8 mouse cellular contexts compared by ENCODE assay signal in the genomic region with DNA sequence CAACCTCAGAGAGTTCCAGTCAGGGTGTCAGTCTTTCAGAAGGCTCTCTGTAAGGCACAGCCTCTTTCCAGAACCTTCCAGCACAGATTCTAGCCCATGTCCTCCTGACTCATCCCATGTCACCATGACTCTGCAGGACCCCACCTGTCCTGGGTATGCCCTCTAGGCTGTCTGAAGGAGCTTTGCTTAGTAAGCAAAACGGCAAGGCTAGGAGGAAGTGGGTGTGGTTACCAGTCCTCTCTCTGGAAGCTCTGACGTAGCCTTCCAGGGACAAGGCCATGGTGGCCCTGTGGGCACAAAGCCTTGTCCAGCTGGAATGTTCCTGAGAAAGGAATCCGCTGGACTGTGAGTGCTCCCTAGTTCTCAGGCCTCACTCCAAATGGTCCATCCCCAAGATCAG. TPM values are rescaled to one million over a fixed set of nuclear protein-coding genes. Genes with fewer than 3 reads are reported as not detected.
A peak's percentile ranks its signal among the peaks of the same experiment; 100 is the strongest.
DNase-seq lines count a peak whose midpoint lies in the region; ATAC-seq and TF ChIP-seq lines count a peak whose summit lies in the region.

No protein-coding gene starts in this region.

- DNase-seq in thymus, postnatal 0 days (ENCODE audit: low spot score) = peak; percentile 39
- no peak for DNase-seq in thymus, postnatal 4 days
- DNase-seq in thymus, postnatal 25 days = peak; percentile 18
- no peak for DNase-seq in embryo, embryonic 10 days (ENCODE audit: low spot score)
- DNase-seq in layer of hippocampus, adult 8-10 months (ENCODE audit: low spot score in 2 of 2) = no peak
- no peak for DNase-seq in midbrain, postnatal 0 days (ENCODE audit: low spot score)

- no peak for TF ChIP-seq CTCF in midbrain, postnatal 0 days (IDR thresholded peaks at IDR 0.05)

- no peak overlapping the region for H3K4me3 ChIP-seq in heart, embryonic 13.5 days
- H3K4me3 ChIP-seq in liver, embryonic 12.5 days = no peak overlapping the region
- no peak overlapping the region for H3K4me3 ChIP-seq in midbrain, postnatal 0 days (ENCODE audit: low read depth, low read length)

- no peak overlapping the region for H3K27ac ChIP-seq in heart, embryonic 13.5 days (replicated peaks)
- H3K27ac ChIP-seq in liver, embryonic 12.5 days = peak overlapping the region; percentile 68
- no peak overlapping the region for H3K27ac ChIP-seq in midbrain, postnatal 0 days (ENCODE audit: low read depth, low read length)

- H3K27me3 ChIP-seq in heart, embryonic 13.5 days (replicated peaks) = no peaks in the 10 kb centered on the region
- no peaks in the 10 kb centered on the region for H3K27me3 ChIP-seq in liver, embryonic 12.5 days (replicated peaks)
- H3K27me3 ChIP-seq in midbrain, postnatal 0 days (ENCODE audit: insufficient read depth, low read length) = no peaks in the 10 kb centered on the region

- no peak overlapping the region for H3K4me2 ChIP-seq in heart, embryonic 13.5 days
- H3K4me2 ChIP-seq in liver, embryonic 12.5 days = no peak overlapping the region
- no peak overlapping the region for H3K4me2 ChIP-seq in midbrain, postnatal 0 days (ENCODE audit: low read depth, low read length, poor library complexity, severe bottlenecking)

- no peaks in the 10 kb centered on the region for H3K36me3 ChIP-seq in heart, embryonic 13.5 days
- no peaks in the 10 kb centered on the region for H3K36me3 ChIP-seq in liver, embryonic 12.5 days
- no peaks in the 10 kb centered on the region for H3K36me3 ChIP-seq in midbrain, postnatal 0 days (ENCODE audit: insufficient read depth, low read length)

- ATAC-seq in heart, embryonic 13.5 days (ENCODE audit: extremely low read depth, insufficient number of reproducible peaks, low FRiP score, low TSS enrichment) = peak; percentile 71; the same call in 1 of the 2 replicates
- peak; percentile 85 for ATAC-seq in liver, embryonic 12.5 days
- ATAC-seq in midbrain, postnatal 0 days (ENCODE audit: low FRiP score) = no peak

- H3K4me1 ChIP-seq in heart, embryonic 13.5 days = peaks cover 24% of the 10 kb centered on the region
- peaks cover 67% of the 10 kb centered on the region for H3K4me1 ChIP-seq in liver, embryonic 12.5 days
- no peaks in the 10 kb centered on the region for H3K4me1 ChIP-seq in midbrain, postnatal 0 days (ENCODE audit: insufficient read depth, low read length)

- no peak overlapping the region for H3K9ac ChIP-seq in heart, embryonic 13.5 days
- H3K9ac ChIP-seq in liver, embryonic 12.5 days = no peak overlapping the region; the same call in 1 of the 2 replicates
- H3K9ac ChIP-seq in midbrain, postnatal 0 days (replicated peaks; ENCODE audit: low read length, poor library complexity, severe bottlenecking) = no peak overlapping the region

- WGBS in heart, embryonic 13.5 days = 41% methylated on average over 3 of the region's 3 CpGs
- 28% methylated on average over 3 of the region's 3 CpGs for WGBS in liver, embryonic 12.5 days (ENCODE audit: insufficient replicate concordance)
- 64% methylated on average over 3 of the region's 3 CpGs for WGBS in midbrain, postnatal 0 days

- H3K9me3 ChIP-seq in heart, embryonic 13.5 days = no peaks in the 10 kb centered on the region
- no peaks in the 10 kb centered on the region for H3K9me3 ChIP-seq in liver, embryonic 12.5 days (replicated peaks)
- no peaks in the 10 kb centered on the region for H3K9me3 ChIP-seq in midbrain, postnatal 0 days (ENCODE audit: low read length)

RNA-seq across cellular contexts. Expression of a gene that starts 9.7 kb away (rescaled TPM):
- polyA plus RNA-seq in thymus, postnatal 0 days (2015; fragmentation: Nextera tagmentation; extraction: Ambion mirVana) = 25.7 and 26.9 TPM in 2 replicates
- polyA plus RNA-seq in heart, embryonic 13.5 days (2015; fragmentation: Nextera tagmentation; extraction: Ambion mirVana) = 34.1 and 37.2 TPM in 2 replicates
- polyA plus RNA-seq in liver, embryonic 12.5 days (2016; fragmentation: Nextera tagmentation; extraction: Ambion mirVana) = 19.6 and 21.4 TPM in 2 replicates
- 10 to 100 TPM; 74.1 to 89.8 (median 80.1) TPM for total RNA-seq in layer of hippocampus, adult 8-10 months (2022)
- 36.4 and 49.7 TPM in 2 replicates for total RNA-seq in midbrain, postnatal 0 days (2014; rRNA removed)
- polyA plus RNA-seq in midbrain, postnatal 0 days (2015; fragmentation: Nextera tagmentation; extraction: Ambion mirVana) = 13.8 and 18.3 TPM in 2 replicates

RNA-seq across cellular contexts. Expression of a gene that starts 29.3 kb away (rescaled TPM):
- 53.6 and 58.1 TPM in 2 replicates for polyA plus RNA-seq in thymus, postnatal 0 days (2015; fragmentation: Nextera tagmentation; extraction: Ambion mirVana)
- polyA plus RNA-seq in heart, embryonic 13.5 days (2015; fragmentation: Nextera tagmentation; extraction: Ambion mirVana) = 32.6 and 34.1 TPM in 2 replicates
- 37.0 and 40.0 TPM in 2 replicates for polyA plus RNA-seq in liver, embryonic 12.5 days (2016; fragmentation: Nextera tagmentation; extraction: Ambion mirVana)
- 10 to 100 TPM; 49.2 to 55.5 (median 54.6) TPM for total RNA-seq in layer of hippocampus, adult 8-10 months (2022)
- 43.6 and 46.3 TPM in 2 replicates for total RNA-seq in midbrain, postnatal 0 days (2014; rRNA removed)
- polyA plus RNA-seq in midbrain, postnatal 0 days (2015; fragmentation: Nextera tagmentation; extraction: Ambion mirVana) = 41.2 and 47.0 TPM in 2 replicates

RNA-seq across cellular contexts. Expression of a gene that starts 29.4 kb away (rescaled TPM):
- polyA plus RNA-seq in thymus, postnatal 0 days (2015; fragmentation: Nextera tagmentation; extraction: Ambion mirVana) = 314 and 316 TPM in 2 replicates
- polyA plus RNA-seq in heart, embryonic 13.5 days (2015; fragmentation: Nextera tagmentation; extraction: Ambion mirVana) = 294 and 344 TPM in 2 replicates
- 205 and 212 TPM in 2 replicates for polyA plus RNA-seq in liver, embryonic 12.5 days (2016; fragmentation: Nextera tagmentation; extraction: Ambion mirVana)
- total RNA-seq in layer of hippocampus, adult 8-10 months (2022) = 100 to 1,000 TPM; 127 to 152 (median 135) TPM
- 97.1 and 106 TPM in 2 replicates for total RNA-seq in midbrain, postnatal 0 days (2014; rRNA removed)
- 264 and 291 TPM in 2 replicates for polyA plus RNA-seq in midbrain, postnatal 0 days (2015; fragmentation: Nextera tagmentation; extraction: Ambion mirVana)

RNA-seq across cellular contexts. Expression of a gene that starts 38.7 kb away (rescaled TPM):
- 17.9 and 18.4 TPM in 2 replicates for polyA plus RNA-seq in thymus, postnatal 0 days (2015; fragmentation: Nextera tagmentation; extraction: Ambion mirVana)
- 20.6 and 20.7 TPM in 2 replicates for polyA plus RNA-seq in heart, embryonic 13.5 days (2015; fragmentation: Nextera tagmentation; extraction: Ambion mirVana)
- 23.9 and 24.8 TPM in 2 replicates for polyA plus RNA-seq in liver, embryonic 12.5 days (2016; fragmentation: Nextera tagmentation; extraction: Ambion mirVana)
- total RNA-seq in layer of hippocampus, adult 8-10 months (2022) = 10 to 100 TPM; 38.0 to 49.2 (median 40.1) TPM
- 112 and 119 TPM in 2 replicates for total RNA-seq in midbrain, postnatal 0 days (2014; rRNA removed)
- 116 and 121 TPM in 2 replicates for polyA plus RNA-seq in midbrain, postnatal 0 days (2015; fragmentation: Nextera tagmentation; extraction: Ambion mirVana)

RNA-seq across cellular contexts. Expression of a gene that starts 38.9 kb away (rescaled TPM):
- 29.6 and 34.5 TPM in 2 replicates for polyA plus RNA-seq in thymus, postnatal 0 days (2015; fragmentation: Nextera tagmentation; extraction: Ambion mirVana)
- 23.2 and 24.3 TPM in 2 replicates for polyA plus RNA-seq in heart, embryonic 13.5 days (2015; fragmentation: Nextera tagmentation; extraction: Ambion mirVana)
- polyA plus RNA-seq in liver, embryonic 12.5 days (2016; fragmentation: Nextera tagmentation; extraction: Ambion mirVana) = 24.4 and 24.7 TPM in 2 replicates
- total RNA-seq in layer of hippocampus, adult 8-10 months (2022) = 100 to 1,000 TPM; 113 to 141 (median 123) TPM
- 139 and 150 TPM in 2 replicates for total RNA-seq in midbrain, postnatal 0 days (2014; rRNA removed)
- 71.7 and 75.7 TPM in 2 replicates for polyA plus RNA-seq in midbrain, postnatal 0 days (2015; fragmentation: Nextera tagmentation; extraction: Ambion mirVana)

Comparison
In these comparisons a context has a peak if more than half of its experiments do, and no peak if none do; other contexts are left out.
1. DNase-seq: peak in thymus, postnatal 0 days (single experiment) and thymus, postnatal 25 days (single experiment); none in thymus, postnatal 4 days (single experiment), embryo, embryonic 10 days (single experiment), layer of hippocampus, adult 8-10 months (0 of 2) and midbrain, postnatal 0 days (single experiment).